Comparison of ENCODE assay signal across 27 mouse cellular contexts in genomic region chr9:88085866-88086265, GRCm38 (mm10).
A peak's percentile ranks its signal among the peaks of the same experiment; 100 is the strongest.
DNase-seq lines count a peak whose midpoint lies in the region; TF ChIP-seq lines count a peak whose summit lies in the region.
"Had no signal": no experiment of that assay in that cellular context is flagged by ENCODE, and none has a peak within 500 bp of the region (broad histone marks: within the 10 kb centered on the region; RNA-seq: fewer than 3 reads in every experiment).

No protein-coding gene starts in this region.

- H3K36me3 ChIP-seq in kidney, adult 2 months (ENCODE audit: control insufficient read depth, insufficient read depth, low read length), result no peaks in the 10 kb centered on the region
- H3K36me3 ChIP-seq: embryonic facial prominence, embryonic 13.5 days; forebrain, embryonic 10.5 days; forebrain, embryonic 15.5 days; limb, embryonic 10.5 days; limb, embryonic 15.5 days; liver, embryonic 13.5 days; midbrain, embryonic 12.5 days; neural tube, embryonic 13.5 days had no signal

- 60% methylated on average over 3 of the region's 3 CpGs for whole genome bisulfite sequencing in kidney, adult 2 months

- no peaks in the 10 kb centered on the region for H3K27me3 ChIP-seq in kidney, adult 2 months (replicated peaks; ENCODE audit: control insufficient read depth, insufficient read depth, low read length)
- H3K27me3 ChIP-seq: embryonic facial prominence, embryonic 13.5 days; forebrain, embryonic 15.5 days; limb, embryonic 15.5 days; liver, embryonic 13.5 days; midbrain, embryonic 12.5 days; neural tube, embryonic 13.5 days had no signal

- DNase-seq in heart, adult 11 months, result peak; percentile 95
- no peak for DNase-seq in heart, postnatal 25 days (ENCODE audit: low spot score)
- peak; percentile 25 for DNase-seq in kidney, adult 2 months
- no peak for DNase-seq in kidney, postnatal 25 days
- DNase-seq in NIH3T3 (ENCODE audit: low read depth), result peak; percentile 57
- peak; percentile 43 to 44 for DNase-seq in heart, postnatal 10 days
- no peak for DNase-seq in left cerebral cortex, postnatal 14 days (ENCODE audit: low spot score in 2 of 2)
- DNase-seq: adrenal gland, postnatal 14 days; B cell, adult 2 months; cerebellum, adult 11 months; cerebellum, adult 9-11 months; kidney, postnatal 4 days; layer of hippocampus, postnatal 36 days; liver, embryonic 13.5 days; lung, adult 2 months; right cerebral cortex, postnatal 4 days; thymus, adult 2 months; thymus, postnatal 36 days had no signal

- intact Hi-C loops in heart, postnatal 25 days (cut with DNase I), result loop anchor here (10.0 kb wide), 1 partner anchor 241 kb away; no protein-coding TSS in a partner anchor
- intact Hi-C loops in heart, postnatal 10 days (cut with DNase I), result no loop called here
- intact Hi-C loops in left cerebral cortex, postnatal 14 days (cut with DNase I), result no loop called here

- H3K4me3 ChIP-seq in kidney, adult 2 months (ENCODE audit: insufficient read depth, low read depth, low read length), result no peak overlapping the region
- H3K4me3 ChIP-seq: embryonic facial prominence, embryonic 13.5 days; forebrain, embryonic 10.5 days; forebrain, embryonic 15.5 days; heart, adult 2 months; limb, embryonic 10.5 days; limb, embryonic 15.5 days; liver, embryonic 13.5 days; midbrain, embryonic 12.5 days; neural tube, embryonic 13.5 days had no signal

- TF ChIP-seq CTCF in kidney, adult 2 months (conservative IDR thresholded peaks at IDR 0.05; ENCODE audit: insufficient read depth, insufficient read length, low read depth, low read length), result no peak

- H3K4me1 ChIP-seq in kidney, adult 2 months (ENCODE audit: control insufficient read depth, insufficient read depth, low read length), result no peaks in the 10 kb centered on the region; the same call in 1 of the 2 replicates
- H3K4me1 ChIP-seq: forebrain, embryonic 10.5 days; forebrain, embryonic 15.5 days; liver, embryonic 13.5 days; midbrain, embryonic 12.5 days; neural tube, embryonic 13.5 days had no signal

- no peak for TF ChIP-seq POLR2A in kidney, adult 2 months (IDR thresholded peaks at IDR 0.05; ENCODE audit: low read depth, low read length)

- no peak overlapping the region for H3K27ac ChIP-seq in kidney, adult 2 months (ENCODE audit: insufficient read depth, low read depth, low read length)
- H3K27ac ChIP-seq: embryonic facial prominence, embryonic 13.5 days; forebrain, embryonic 10.5 days; forebrain, embryonic 15.5 days; heart, adult 2 months; hindbrain, embryonic 14.5 days; limb, embryonic 10.5 days; limb, embryonic 15.5 days; liver, embryonic 13.5 days; midbrain, embryonic 12.5 days; neural tube, embryonic 13.5 days had no signal

Comparison
In these comparisons a context has a peak if more than half of its experiments do, and no peak if none do; other contexts are left out.
1. DNase-seq: peak in heart, adult 11 months (single experiment), kidney, adult 2 months (single experiment), NIH3T3 (single experiment) and heart, postnatal 10 days (2 of 2); none in heart, postnatal 25 days (single experiment), kidney, postnatal 25 days (0 of 2) and left cerebral cortex, postnatal 14 days (0 of 2).